Mouse (Mus musculus) thymus, postnatal 10 days (tissue): ENCODE measurements around the gene Nmrk1.

Source experiments
- DNase-seq, 2 experiments: peaks; one replicate each; pipeline ENCODE4 v3.0.0; 2021; ENCODE audit warnings: low spot score in 2 of 2

Nmrk1 gene

DNA sequence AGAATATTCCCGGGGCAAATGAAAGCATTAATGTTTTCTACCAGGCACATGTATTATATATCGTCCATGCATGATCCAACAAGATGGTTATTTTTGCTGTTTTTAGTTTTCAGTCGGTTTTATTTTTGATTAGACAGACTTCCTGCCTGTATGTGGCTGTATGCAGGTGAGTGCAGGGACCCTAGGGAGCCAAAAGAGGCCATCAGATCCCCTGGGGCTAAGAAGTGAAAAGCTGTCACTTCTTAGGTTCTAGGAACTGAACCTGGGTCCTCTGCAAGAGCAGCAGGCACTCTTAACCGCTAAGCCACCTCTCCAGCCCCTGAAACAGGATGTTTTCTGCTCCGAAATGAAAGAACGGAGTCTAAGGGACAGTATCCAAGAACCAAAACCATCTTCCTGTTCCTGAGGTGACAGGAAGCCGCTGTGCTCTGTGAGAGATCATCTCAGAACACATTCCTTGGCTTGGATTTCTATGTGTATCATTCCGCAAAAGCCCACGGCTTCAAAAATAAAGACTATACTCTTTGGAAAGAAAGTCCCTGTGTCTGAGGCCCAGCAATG, 16.0 kb upstream of the Nmrk1 start:
- no peak for DNase-seq

DNA sequence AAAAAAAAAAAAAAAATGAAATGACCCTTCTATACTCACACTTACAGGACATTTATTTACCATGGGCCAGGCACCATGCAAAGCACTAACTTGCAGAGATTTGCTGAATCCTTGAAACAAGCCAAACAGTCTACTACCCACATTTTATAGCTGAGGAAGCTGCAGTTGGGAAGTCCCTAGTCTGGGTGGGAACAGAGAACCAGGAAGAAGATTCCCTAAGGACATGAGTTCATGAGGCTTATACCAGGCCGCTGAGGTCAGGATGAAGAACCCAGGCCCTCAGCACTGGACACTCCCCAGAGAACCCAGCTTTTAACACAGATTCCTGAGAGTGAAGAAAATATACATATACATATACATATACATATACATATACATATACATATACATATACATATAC, 14.2 kb upstream of the Nmrk1 start:
- no peak for DNase-seq

DNA sequence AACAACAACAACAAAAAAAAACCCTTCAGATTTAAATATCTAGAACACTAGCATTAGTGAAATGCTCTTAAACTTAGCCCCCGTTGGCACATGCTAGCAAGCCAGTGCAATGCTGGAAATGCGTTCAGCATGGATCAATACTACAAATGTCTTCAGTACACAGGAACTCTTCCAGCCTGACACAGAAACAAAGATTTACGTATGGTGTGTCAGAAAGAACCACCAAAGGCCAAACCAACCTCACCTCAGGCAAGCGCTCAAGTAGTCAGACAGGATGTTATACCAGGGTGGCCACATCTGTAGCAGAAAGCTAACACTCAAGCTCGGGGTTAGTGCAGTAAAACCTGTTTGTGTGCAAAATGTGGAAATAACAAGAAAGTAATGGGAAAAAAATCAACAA, 12.7 kb upstream of the Nmrk1 start:
- DNase-seq: peak; percentile 25 to 37

DNA sequence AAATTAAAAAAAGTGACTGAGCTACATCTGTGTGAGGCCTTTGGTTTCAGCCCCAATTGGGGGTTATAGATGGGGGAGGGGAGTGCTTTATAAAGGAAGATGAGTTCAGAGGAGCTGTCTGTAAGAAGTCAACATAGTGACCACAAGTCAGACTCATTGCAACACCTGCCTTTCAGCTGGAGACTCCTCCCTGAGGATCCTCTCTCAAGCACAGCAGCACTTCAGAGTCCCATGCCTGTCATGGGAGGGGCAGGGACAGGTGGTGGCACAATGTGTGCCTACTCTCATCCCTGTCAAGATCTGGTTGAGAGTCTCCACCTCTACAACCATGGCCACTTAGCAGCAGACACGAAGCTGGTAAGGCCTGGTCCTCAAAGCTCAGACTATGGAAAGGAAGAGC, 12.1 kb upstream of the Nmrk1 start:
- peak; percentile 29 to 33 for DNase-seq

DNA sequence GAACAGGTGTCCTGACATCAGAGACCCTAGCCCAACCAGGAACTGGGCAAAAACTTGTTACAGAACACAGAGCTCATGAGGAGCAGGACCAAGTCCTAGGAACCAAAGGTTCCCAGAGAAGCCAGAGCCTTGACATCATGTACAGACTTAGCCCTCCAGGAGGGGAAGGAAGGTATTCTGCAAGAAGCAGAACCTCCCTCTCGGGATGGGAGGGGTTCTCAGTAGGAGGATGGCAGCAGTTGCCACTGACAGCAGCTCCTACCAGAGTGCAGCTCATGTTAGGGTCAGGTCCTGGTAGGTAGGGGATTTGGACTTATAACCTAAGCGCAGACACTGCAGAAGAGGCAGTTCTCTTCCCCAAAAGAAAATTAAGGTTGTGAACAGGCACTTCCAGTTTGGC, 7.9 kb upstream of the Nmrk1 start:
- no peak for DNase-seq

DNA sequence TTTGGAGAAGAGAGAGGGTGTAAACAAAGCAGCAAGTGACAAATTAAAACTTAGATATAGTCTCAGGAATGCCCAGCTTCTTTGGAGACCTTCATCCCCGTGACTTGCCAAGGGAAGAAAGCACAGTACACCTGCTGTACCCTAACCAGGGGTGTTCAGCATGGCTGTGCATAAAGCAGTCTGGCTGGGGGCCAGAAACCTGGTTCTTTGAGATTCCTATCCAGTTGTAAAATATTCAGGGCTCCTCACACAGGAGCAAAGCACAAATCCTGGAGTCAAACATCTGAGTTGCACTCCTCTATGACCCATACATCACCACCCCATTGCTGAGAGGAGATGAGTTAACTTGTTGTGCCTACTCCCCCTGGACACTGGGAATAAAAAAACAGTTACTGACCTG, 2.2 kb upstream of the Nmrk1 start:
- no peak for DNase-seq

DNA sequence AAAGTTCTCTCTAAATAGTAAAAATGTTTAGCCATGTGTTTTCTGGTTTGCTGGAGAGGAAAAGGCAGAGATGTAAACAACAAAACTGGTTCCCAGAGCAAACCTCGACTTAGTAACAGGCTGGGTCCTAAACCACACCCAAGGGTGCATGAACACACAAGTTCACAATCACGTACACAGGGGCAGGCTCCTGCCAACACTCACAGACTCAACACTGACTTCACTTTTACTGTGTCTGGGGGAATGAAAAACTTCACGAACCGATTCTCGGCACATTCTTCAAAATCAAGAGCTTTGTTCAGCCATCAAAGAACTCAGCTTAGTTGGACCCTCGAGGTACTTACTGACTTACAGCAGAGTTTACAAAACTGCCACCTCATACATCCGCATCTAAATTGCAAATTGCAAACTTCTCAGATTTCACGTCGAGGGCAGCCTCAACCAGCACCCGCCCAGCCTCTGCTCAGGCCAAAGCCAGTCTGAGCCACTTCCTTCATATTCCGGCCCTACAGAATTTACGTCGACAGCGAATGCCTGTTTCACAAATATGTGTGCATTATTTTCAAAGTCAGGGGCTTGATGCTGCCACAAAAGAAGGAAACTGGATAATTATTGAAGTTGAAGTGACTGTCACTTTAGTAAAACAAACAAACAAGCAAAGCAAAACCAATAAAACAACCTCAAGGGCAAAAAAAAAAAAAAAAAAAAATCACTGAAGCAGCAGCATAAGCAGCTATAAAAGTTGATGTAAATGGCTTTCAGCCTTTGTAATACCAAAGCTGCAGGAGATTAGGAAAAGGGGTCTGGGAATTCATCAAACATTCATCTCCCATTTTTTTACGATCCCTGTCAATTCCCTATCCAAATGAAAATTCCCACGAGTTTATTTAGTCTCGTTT, 1.3 kb upstream of the Nmrk1 start:
- DNase-seq: no peak

DNA sequence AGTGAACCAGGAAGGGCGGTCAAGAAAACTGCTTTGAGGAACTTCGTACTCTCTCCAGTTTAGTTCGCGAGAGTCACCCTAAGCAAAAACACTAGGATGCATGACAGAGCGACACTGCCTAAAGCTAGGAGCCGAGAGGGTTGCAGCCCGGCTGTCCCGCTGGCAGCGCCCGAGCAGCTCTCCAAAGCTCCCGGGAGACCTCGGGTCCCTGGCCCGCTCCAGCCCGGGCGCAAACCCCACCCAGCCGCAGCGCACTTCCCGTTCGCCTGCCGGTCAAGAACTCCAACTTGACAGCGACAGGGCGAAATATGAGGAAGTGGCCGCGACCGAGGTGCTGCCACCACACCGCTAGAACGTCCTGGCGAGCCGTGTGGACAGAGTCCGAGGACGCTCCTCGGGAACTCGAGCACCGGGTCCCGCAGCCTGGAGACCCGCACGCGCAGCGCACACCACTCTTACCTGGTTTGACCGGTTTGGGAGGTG, 548 bp upstream of the Nmrk1 start:
- DNase-seq: peak; percentile 33 to 35

DNA sequence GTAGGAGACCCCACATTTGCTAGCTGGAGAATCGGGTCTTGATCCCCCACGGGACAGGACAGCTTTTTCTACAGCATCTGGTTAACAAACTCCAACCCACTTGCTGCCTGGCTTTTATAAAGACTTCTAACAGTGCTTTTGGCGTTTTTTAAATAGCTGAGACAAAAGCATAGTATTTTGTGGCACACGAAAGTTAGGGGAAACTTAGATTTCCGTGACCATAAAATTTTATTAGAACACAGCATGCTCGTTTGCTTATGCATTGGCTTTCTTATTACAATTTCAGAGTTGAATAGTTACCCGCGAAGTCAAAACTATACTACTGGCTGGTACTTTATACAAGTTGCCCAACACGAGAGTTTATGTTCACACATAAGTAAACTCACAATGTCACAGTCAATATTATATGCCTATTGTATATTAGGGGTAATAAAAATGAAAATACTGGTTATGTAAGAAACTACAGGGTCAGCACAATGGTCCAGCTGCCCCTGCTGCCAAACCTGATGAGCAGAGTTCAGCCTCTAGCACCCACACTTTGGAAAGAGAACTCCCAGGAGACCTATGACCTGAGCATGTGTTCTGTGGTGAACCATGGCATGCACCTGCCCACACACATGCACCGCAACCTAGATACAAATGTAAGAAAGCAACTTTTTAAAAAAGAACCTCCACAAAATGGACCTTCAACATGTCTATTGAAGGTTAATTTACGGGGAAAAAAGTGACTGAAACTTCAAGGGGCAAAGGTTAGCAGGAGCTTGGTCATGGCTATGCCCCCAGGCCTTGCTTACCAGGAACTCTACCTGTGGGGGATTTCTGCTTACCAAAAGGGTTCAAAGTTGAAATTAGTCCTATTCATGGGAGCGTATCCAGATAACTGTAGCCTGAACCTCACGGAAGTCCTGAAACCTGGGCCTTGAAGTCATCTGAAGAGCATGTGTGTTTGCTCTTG, 758 bp downstream of the Nmrk1 start:
- no peak for DNase-seq

DNA sequence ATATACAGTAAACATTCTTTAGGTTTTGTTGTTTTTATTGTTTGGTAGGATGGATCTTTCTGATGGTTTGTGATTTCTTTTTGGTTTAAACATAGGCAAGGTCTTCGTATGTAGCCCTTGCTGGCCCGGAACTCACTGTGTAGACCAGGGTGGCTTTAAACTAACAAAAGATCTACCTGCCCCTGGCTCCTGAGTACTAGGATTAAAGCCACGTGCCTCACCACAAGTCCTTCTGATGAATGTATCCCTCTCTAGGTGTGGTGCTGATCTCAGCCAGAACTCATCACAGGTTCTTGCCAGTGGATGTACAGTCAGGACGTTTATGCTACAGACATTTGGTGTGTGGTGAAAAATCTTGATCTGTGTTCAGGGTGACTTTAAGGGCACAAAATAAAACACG, 6.2 kb downstream of the Nmrk1 start:
- no peak for DNase-seq

DNA sequence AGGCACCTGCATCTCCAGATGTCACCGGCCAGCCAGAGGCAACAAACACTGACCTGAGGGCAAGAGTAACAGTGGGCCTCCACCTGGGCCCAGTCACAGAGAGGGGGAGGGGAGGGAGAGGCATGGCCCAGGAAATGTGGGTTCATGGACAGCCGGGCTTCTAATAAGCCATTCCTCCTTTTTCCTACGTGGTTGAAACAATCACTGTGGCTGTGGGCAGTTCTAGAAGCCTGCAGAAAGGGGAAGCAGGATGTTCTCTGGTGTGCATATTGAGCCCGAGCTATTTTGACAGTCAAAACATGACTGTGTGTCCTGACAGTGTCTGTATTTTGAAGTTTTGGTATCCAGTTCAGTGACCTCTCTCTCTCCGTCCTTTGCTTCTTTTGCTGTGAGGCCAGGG, 7.2 kb downstream of the Nmrk1 start:
- no peak for DNase-seq

DNA sequence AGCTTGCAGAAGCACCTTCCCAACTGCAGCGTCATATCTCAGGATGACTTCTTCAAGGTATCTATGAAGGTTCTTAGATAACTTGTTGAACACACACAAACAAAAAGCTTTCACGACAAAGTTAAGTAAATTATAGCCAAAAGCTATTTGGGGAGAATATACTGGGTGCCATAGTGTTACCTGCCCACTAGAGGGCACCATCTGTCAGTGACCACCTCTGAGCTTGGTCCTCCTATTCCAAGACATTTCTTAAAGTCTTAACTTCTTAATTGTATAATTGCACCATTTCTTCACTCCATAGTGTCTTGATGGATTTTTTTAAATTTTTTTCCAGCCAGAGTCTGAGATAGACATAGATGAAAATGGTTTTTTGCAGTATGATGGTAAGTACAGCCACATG, 7.8 kb downstream of the Nmrk1 start:
- no peak for DNase-seq

DNA sequence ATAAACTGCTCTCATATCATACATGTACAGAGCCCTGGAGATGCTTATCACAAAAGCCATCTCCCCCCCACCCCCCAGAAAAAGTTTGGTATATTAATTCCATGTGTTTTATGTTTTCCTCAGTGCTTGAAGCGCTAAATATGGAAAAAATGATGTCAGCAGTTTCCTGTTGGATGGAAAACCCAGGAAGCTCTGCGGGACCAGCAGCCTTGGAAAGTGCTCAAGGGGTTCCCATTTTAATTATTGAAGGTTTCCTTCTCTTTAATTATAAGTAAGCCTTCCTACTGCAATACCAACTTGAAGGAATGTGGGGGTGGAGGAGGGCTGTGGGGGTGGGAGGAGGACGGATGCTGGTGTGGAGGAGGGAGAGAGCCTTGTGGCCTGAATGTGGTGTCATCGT, 9.3 kb downstream of the Nmrk1 start:
- no peak for DNase-seq

DNA sequence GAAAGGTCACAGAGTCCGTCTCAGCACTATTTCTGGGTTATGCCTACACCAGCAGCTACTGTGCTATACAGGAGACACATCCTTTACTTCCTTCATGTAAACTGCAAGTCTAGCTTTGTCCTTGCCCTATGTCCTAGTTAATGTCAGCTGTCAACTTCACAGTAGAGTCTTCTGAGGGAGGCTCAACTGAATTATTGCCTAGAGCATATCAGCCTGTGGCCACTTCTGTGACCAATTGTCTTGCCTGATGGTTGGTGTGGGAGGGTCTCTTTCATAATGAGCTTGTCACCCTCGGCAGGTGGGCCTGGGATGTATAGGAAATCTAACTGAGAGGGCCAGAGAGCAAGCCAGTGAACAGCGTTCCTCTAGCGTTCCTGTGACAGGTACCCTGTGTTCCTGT, 11.7 kb downstream of the Nmrk1 start:
- DNase-seq: no peak

DNA sequence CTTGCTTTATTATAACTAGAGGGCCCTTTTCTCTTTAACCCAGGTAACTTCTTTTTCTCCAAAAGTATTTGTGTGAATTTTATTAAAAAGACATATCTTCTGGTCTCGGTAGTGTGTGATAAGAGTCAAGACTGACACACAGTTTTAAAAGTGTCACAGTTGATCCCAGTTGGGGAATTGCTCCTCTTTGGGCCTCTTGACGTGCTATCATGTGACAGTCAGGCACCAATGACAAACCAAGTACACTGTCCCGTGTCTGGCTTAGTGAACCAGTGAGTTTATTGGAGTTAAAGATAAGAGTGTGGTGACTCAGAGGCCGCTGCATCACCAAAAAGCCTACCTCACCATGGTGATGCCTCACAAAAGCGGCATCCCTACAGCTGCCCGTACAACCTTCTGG, 12.3 kb downstream of the Nmrk1 start:
- DNase-seq: no peak

DNA sequence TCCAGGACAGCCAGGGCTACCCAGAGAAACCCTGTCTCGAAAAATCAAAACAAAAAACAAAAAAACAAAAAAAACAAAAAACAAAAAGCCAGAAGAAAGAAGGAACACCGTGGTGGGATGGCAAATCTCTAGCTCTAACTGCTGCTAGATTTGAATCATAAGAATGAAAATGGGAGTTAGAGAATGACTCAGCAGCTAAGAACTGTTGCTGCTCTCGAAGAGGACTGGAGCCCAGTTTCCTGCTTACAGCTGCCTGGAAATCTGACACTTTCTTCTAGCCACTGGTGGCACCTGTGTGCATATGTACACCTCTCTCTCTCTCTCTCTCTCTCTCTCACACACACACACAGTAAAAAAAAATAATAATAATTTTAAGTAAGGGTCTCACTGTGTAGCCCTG, 14.6 kb downstream of the Nmrk1 start:
- DNase-seq: no peak

DNA sequence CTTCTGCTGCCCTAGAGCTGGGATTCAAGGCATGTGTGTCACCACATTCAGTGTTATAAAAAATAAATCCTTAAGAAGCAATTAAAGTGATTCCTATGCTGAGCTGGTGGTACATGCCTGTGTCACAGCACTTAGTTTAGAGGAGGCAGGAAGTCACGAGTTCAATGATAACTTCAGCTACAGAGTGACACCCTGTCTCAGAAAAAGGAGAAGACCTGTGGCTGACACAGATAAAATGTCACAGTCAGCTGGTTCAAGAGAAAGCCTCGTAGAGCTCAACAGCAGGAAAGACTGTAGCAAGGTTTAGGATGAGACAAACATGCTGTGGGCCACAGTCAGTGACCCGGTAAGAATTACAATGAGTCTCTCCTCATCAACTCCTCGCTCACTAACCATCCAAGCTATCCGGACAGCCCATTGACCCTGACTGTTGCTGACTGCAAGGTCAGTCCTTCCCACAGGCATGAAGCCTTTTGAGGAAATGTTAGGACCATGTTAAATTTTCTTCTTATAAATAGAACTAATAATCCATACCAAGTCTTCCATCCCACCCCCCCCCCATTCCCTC, 15.2 kb downstream of the Nmrk1 start:
- no peak for DNase-seq

DNA sequence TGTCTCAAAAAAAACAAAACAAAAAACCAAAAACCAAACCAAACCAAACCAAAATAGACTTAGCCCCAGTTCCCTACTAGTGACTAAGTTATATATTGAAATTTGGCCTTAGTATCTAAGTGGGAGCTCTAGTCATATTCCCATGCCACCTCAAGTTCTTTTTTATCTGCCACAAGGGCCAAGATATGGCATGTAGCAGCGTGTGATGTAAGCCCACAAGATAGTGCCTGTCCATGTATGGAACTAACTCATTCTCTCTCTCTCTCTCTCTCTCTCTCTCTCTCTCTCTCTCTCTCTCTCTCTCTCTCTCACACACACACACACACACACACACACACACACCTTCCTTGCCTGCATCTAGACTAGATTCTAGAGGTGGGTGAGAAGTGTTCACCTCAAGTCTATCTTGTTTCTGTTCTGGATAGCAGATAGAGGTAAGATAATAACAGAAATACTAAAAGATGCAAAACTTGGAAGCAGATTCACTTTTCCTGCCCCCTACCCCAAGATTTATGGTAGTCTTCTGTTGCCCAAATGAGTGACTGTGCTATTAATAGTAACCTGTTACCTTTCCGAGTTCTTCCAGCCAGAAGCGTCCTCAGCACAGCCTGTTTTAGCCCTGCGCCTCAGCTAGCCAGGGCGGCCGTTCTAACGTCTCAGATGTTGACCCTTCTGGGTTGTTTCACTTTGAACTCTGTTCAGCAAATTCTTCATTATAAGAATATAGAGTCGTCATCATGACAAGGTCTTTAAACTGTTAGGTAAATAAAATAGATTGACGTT, 16.2 kb downstream of the Nmrk1 start:
- DNase-seq: no peak

DNA sequence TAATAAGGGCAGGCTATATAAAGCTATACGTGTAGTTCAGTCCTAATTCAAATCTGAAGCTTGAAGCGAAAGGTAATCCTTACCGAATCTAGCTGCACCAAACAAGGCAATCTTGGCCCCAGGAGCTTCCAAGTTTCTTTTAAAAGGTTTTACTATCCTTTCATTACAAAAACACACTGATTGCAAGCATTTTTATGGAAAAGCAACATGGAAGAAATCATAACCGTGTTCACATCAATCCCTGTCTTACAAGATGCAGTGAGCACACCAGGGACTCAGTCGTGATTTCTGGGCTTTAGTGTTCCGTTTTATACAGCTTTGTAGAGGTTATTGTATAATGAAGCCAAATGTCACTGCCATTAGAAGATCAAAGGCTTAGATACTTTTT, 16.8 kb downstream of the Nmrk1 start:
- no peak for DNase-seq

DNA sequence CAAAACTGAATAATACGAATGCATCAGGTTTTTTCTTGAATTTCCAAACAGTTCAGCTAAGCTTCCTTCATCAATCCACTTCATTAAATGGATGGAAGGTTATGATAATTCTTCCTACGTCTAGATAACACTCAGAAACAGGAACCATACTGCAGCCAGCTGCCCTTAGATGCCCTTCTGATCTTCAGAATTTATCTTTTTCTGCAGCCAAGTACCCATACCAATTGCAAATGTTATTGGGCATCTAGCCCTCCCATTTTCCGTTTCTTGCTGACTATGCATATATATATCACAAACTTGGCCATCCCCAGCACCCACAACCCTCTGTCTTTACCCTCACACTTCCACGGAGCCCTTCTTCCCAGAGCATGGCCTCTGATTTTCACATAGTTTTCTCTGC, 18.2 kb downstream of the Nmrk1 start:
- DNase-seq: no peak

DNA sequence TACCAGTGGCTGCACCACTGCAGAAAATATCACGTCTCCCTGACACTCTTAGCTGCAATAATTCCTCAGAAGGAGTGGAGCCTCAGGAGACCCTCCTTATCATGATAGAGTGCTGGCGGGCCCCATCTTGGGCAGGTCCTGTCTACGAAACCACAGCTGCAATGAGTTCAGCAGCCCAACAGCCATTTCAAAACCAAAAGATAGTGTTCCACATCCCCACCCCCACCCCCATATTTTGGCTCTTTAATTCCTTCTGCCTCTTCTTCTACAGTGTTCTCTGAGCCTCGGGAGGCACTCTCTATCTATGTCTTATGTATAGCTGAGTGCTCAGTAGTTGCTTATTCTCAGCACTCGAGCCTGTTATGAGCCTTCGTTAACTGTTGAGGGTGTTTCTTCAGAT, 18.7 kb downstream of the Nmrk1 start:
- no peak for DNase-seq
